Mouse (Mus musculus) cerebellum, adult 9-10 months (tissue): ENCODE data around the gene Col26a1.
"Not testable (repeated sequence)": the region's sequence is repeated elsewhere in the genome, so short reads cannot be mapped to it uniquely, and the experiment has no call there.

Source experiments
- DNase-seq: peaks from one replicate; pipeline ENCODE4 v3.0.0; 2022

The Col26a1 gene

DNA sequence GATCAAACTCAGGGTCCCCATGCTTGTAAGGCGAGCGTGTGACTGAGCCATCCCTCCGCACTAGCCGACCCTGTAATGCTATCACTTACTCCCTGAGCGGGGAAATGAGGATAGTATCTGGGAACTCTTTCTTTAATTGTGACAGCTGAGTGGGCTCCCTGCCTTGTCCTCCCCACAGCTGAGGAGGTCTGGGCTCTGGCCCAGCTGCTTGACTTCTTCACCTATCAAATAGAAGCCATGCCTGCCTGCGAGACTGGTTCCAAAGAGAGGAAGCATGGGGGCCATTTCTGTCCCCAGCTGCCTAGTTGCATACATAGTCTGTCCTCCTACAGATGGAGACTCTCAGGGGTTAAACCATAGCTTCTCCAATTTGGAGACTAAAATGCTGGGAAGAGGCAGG lies 78.0 kb downstream of the Col26a1 start:
- no peak for DNase-seq

DNA sequence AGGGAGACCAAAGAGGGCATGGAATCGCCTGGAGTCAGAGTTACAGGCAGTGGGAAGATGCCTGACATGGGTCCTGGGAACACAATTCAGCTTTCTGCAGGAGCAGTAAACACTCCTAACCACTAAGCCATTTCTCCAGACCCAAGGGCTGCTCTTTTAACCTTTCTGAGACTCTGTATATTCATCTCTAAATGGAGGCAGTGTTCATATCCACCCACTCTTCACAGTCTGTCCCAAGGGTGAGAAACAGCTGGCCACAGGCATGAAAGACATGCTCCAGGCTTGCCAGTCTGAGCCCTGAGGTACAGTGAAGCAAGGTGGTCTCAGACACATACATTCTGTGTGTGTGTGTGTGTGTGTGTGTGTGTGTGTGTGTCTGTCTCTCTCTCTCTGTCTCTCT lies 78.8 kb downstream of the Col26a1 start:
- no peak for DNase-seq

DNA sequence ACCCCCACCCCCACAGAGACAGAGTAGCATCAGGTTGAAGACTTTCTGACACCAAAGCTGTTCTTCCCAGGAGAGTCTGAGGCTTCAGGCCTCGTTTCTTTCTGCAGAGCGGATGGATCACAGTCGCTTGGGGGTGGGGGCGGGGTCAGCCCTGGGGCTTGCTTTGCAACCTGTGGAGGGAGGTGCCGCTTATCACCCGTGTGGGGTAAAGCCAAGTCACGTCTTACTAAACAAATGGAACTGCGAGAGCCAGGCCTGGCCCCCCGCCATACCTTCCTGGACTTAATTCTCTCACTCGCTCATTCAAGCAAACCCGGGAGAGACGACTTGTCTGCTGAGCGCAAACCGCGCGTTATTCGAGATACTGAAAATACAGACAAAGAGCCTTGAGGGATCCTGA lies 80.3 kb downstream of the Col26a1 start:
- no peak for DNase-seq

GRCm38 (mm10) chr5:136796917-136797316 lies 86.1 kb downstream of the Col26a1 start:
- DNase-seq, result no peak

GRCm38 (mm10) chr5:136793807-136794206 lies 89.2 kb downstream of the Col26a1 start:
- no peak for DNase-seq

GRCm38 (mm10) chr5:136792541-136792940 lies 90.5 kb downstream of the Col26a1 start:
- DNase-seq, result no peak

GRCm38 (mm10) chr5:136791204-136791603 lies 91.8 kb downstream of the Col26a1 start:
- DNase-seq, result no peak

- peak; percentile 83 for DNase-seq
These were observed 92.3 kb downstream of the Col26a1 start for GRCm38 (mm10) chr5:136790570-136791196.

- DNase-seq, result no peak
These were observed 98.5 kb downstream of the Col26a1 start for GRCm38 (mm10) chr5:136784531-136784930.

DNA sequence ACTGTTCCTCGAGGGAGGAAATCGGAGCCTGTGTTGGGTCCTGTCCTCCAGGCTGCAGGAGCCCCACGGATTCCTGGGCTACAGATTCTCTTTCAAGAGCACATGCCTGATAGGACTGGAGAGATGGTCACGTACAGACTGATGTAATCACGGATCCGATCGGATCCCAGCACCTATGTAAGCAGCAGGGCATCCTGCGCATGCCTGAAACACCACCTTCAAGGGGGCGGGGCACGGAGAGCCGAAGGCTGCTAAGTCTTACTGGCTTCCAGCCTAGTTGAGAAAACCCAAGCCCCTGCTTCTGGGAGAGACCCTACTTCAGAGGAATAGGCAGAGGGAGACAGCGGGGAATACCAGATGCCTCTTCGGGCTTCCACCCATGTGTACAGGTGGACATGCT lies 100.4 kb downstream of the Col26a1 start:
- no peak for DNase-seq

- peak; percentile 5 for DNase-seq
These were observed 102.5 kb downstream of the Col26a1 start for GRCm38 (mm10) chr5:136780465-136780864.

GRCm38 (mm10) chr5:136779946-136780345 lies 103.1 kb downstream of the Col26a1 start:
- no peak for DNase-seq

DNA sequence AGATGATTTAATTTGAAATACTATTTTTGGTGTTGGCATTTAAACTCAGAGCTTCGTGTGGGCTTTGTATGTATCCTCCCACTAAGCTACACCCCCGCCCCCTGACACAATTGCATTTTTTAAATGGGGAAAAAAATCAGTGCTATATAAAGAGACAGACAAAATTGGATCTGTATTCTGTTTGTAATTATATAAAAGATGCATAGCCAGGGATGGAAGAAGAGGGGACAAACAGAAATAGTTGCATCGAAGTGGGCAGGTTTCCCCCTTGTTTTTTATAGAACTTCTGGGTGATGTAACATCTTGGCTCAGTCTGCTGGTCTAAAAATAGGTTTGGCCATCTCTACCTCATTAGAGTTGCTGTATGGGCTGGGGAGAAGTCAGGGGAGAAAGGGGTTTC lies 107.5 kb downstream of the Col26a1 start:
- no peak for DNase-seq

DNA sequence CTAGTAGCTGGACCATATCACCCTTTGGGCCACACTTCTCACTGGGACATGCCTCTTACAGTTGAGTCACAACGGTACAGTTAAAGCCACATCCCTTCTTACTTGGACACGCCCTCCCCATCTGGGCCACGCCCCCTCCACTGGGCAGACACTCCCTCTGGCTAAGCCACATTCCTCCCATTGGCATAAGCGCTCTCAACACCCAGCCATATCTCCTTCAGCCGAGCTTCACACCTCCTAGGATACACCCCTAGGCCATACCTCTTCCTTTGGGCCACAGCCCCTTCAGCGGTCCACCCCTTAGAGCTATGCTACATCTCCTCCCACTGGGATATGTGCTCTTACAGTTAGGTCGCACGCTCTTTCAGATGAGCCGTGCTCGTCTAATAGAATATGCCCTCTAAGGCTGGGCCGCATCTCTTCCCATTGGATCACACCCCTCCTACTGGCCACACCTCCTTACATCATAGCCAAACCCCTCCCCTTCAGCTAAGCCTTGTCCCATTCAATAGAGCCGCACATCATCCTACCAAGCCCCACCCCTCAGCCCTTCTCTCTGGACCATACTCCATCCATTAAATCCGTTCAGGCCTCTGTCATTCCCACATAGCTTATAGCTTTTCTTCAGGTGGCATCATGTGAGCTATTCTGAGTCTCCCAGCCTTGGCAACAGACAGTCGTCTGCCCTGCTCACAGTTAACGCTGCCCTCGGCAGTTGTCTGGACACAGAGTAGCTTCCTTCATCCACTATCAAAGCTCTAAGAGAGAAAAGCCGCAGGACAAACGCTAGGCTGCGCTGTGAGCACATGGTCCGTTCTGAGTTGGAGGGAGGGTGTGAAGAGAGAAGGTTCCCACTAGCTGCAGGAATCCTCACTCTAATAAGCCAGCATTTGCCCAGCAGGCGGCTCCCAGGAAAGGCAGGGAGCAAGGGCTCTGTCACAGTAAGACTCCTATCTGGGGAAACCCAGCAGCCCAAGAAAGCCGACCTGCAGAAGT lies 109.7 kb downstream of the Col26a1 start:
- DNase-seq, result no peak

DNA sequence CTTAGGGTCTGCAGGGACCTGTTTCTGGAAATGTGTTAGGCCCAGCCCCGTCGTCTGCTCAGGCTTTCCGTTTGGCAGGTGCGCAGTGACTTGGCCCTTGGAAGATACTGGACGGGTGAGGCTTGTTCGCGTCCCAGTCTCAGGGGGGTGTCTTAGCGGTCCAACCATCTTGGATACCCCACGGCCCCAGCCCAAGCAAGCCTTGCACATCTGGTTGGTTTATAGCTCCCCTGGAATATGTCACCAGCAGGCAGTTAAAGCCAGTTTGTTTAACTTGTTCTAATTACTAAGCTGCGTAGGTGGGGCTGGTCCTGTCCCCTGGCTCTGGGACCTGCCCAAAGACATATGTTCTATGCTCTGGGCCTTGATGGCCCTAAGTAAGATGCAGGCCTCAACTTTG lies 111.9 kb downstream of the Col26a1 start:
- DNase-seq, result no peak

DNA sequence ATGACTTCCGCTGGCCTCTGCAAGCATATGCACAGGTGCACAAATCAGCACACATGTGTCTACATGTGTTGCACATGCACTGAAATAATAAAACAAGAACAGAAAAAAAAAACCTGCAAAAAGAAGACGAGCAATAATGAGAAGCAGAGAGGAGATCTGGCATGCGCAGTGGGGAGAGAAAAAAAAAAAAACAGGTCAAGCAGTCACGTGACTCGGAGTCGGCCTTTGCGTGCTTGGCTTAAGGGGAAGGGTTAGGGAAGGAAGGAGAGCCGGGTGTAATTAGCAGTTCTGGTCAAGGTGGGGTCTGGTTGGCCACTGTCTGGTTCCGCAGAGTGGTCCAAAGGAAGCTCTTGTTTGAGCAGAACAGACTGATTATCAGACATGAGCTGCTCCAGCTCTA lies 115.7 kb downstream of the Col26a1 start:
- no peak for DNase-seq

- no peak for DNase-seq
These were observed 118.8 kb downstream of the Col26a1 start for GRCm38 (mm10) chr5:136764157-136764669.

- DNase-seq, result no peak
These were observed 122.7 kb downstream of the Col26a1 start for GRCm38 (mm10) chr5:136760345-136760744.

DNA sequence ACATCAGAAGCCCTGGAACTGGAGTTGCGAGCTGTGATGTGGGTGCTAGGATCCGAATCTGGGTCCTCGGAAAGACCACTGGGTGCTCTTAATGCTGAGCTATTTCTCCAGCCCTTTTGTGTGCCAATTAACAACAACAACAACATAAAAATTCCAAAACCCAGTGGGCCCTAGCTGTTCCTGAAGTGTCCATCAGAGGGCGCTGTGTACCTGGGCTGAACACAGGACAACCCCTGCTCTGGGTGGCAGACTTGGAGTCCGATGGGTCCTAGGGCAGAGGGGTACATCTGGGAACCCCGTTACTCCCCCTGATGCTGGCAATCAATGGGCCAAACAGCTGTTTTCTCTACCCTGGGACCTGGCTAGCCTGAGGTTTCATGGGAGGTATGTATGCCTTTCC lies 123.2 kb downstream of the Col26a1 start:
- no peak for DNase-seq

GRCm38 (mm10) chr5:136755696-136756095 lies 127.3 kb downstream of the Col26a1 start:
- peak; percentile 60 for DNase-seq

DNA sequence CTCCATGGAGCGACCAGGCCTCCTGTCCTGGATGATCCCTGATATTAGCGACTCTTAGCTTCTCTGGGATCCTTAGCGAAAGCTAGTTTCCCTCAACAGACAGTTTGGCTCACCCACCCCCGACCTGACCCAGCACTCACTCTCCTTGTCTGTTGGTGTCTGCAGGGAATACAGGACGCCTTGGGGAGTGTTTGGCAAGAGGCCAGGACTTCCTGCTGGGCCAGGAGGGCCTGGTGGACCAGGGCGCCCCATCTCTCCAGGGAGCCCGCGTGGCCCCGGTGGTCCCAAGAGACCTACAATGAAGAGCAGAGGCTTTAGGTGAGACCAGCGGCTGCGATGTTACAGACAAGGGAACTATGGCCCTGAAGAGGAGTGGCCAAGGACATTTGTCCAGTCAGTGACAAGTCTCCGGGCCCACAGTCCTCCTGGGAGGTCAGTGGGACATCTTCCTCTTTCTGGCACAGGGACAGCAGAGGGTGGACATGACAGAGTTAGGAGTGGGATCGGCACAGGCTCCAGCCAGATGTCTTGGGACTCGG lies 128.9 kb downstream of the Col26a1 start:
- no peak for DNase-seq

DNA sequence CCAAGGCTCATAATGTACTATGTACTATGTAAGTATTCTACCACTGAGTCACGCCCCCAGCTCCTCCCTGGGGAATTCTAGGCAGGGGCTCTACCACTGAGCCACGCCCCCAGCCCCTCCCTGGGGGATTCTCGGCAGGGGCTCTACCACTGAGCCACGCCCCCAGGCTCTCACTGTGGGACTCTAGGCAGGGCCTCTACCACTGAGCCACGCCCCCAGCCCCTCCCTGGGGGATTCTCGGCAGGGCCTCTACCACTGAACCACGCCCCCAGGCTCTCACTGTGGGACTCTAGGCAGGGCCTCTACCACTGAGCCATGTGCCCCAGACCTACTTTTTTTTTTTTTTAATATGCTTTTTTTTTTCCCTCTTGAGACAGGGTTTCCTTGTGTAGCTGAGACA lies 129.8 kb downstream of the Col26a1 start:
- DNase-seq, result not testable (repeated sequence)

DNA sequence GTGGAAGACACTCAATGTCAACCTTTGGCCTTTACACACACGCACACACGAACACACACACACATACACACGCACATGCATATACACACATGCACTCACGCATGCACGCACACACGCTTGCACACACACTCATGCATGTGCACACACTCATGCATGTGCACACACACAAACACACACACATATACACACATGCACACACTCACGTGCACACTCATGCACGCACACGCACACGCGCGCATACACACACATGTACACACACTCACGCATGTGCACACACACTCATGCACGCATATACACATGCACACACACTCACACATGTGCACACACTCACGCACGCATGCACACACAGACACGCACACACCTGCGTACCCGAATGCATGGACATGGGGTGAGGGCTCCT lies 130.9 kb downstream of the Col26a1 start:
- no peak for DNase-seq

DNA sequence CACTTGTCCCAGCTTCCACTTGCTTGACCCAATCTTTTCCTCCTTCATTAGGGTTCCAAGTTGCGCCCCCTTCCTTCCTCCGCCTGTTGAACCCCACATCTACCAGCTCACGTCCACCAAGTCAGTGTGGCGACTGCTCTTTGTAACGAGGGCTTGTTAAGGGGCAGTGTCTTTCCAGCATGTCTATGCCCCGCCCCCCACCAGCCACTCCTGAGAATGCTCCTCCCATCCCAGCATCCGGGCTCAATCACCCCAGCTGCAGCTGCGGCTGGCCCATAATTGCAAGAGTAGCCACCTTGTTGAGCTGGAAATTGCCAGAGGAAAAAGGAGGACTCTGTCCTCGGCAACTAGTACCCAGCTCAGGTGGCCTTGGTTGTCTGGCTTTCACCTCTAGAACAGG lies 136.4 kb downstream of the Col26a1 start:
- DNase-seq, result no peak
